Mouse (Mus musculus): Measurements from ENCODE around the gene Cdc37l1. TPM values are rescaled to one million over a fixed set of nuclear protein-coding genes. Genes with fewer than 3 reads are reported as not detected.

Cdc37l1 gene
- polyA plus RNA-seq, 1 experiment from 2014 or later: 29.7 TPM

Other genes starting within 250 kb of the Cdc37l1 start
- gene Slc1a1, start 155.3 kb upstream of the Cdc37l1 start, polyA plus RNA-seq (2015; fragmentation: Nextera tagmentation; extraction: Ambion mirVana): 0.74 and 0.97 TPM in 2 replicates
- 12.3 and 12.6 TPM in 2 replicates for gene Plpp6, start 26.4 kb upstream of the Cdc37l1 start, polyA plus RNA-seq (2015; fragmentation: Nextera tagmentation; extraction: Ambion mirVana)
- 1.1 and 1.2 TPM in 2 replicates for gene 4430402I18Rik, start 22.6 kb upstream of the Cdc37l1 start, polyA plus RNA-seq (2015; fragmentation: Nextera tagmentation; extraction: Ambion mirVana)
- 98.6 and 101 TPM in 2 replicates for gene Ak3, start 57.6 kb downstream of the Cdc37l1 start, polyA plus RNA-seq (2015; fragmentation: Nextera tagmentation; extraction: Ambion mirVana)
- 63.0 and 67.1 TPM in 2 replicates for gene Rcl1, start 111.0 kb downstream of the Cdc37l1 start, polyA plus RNA-seq (2015; fragmentation: Nextera tagmentation; extraction: Ambion mirVana)

Data from intestine, embryonic 15.5 days (tissue).